Mouse (Mus musculus) lung, embryonic 16.5 days (tissue): Measurements from ENCODE around the gene Ednrb. TPM values are rescaled to one million over a fixed set of nuclear protein-coding genes. Genes with fewer than 3 reads are reported as not detected.
A peak's percentile ranks its signal among the peaks of the same experiment; 100 is the strongest.
"Not testable (repeated sequence)": the region's sequence is repeated elsewhere in the genome, so short reads cannot be mapped to it uniquely, and the experiment has no call there.

Experiments used
- ATAC-seq: fragments of 200-750 bp; cut with Nextera tagmentation; 2 replicates; pipeline ENCODE4 v1.8.0; 2017; ENCODE audit warnings: low read depth, mild to moderate bottlenecking, moderate library complexity
- H3K27ac ChIP-seq: fragments of 300-500 bp; sonication (generic); 2 replicates; pipeline ENCODE4 v1.5.1; 2014; ENCODE audit warnings: mild to moderate bottlenecking, control low read depth, low read length
- H3K27me3 ChIP-seq: fragments of 300-500 bp; sonication (generic); 2 replicates; pipeline ENCODE4 v1.6.1; 2014; ENCODE audit warnings: low read depth, low read length, mixed read lengths; ENCODE audit not compliant: control insufficient read depth, insufficient read depth
- H3K36me3 ChIP-seq: fragments of 300-500 bp; sonication (generic); 2 replicates; pipeline ENCODE4 v1.6.1; 2014; ENCODE audit warnings: low read length; ENCODE audit not compliant: control insufficient read depth, insufficient read depth
- H3K4me1 ChIP-seq: fragments of 300-500 bp; sonication (generic); replicated peaks from 2 replicates; pipeline ENCODE4 v1.6.1; 2014; ENCODE audit warnings: low read length, mixed read lengths; ENCODE audit not compliant: control insufficient read depth, insufficient read depth
- H3K4me2 ChIP-seq: fragments of 300-500 bp; sonication (generic); 2 replicates; pipeline ENCODE4 v1.6.1; 2014; ENCODE audit warnings: low read depth, low read length, control low read depth
- H3K4me3 ChIP-seq: fragments of 300-500 bp; sonication (generic); 2 replicates; pipeline ENCODE4 v1.5.1; 2014; ENCODE audit warnings: mild to moderate bottlenecking, low read length, control low read depth
- H3K9ac ChIP-seq: fragments of 300-500 bp; sonication (generic); 2 replicates; pipeline ENCODE4 v1.6.1; 2014; ENCODE audit warnings: low read length, control low read depth
- H3K9me3 ChIP-seq: fragments of 300-500 bp; sonication (generic); 2 replicates; pipeline ENCODE4 v1.6.1; 2016; ENCODE audit warnings: low read length; ENCODE audit not compliant: control insufficient read depth
- WGBS: fragments of 180-500 bp; shearing (Covaris S2); extraction: QIAGEN DNeasy Blood & Tissue Kit; methylation state at CpG from one replicate; pipeline ENCODE4 v1.1.7; 2014; 5-methylcytosine and 5-hydroxymethylcytosine counted together
- polyA plus RNA-seq: library from polyadenylated mRNA; unstranded; fragments of >200 nt; fragmentation: Nextera tagmentation; extraction: Ambion mirVana; gene quantifications from 2 replicates; pipeline ENCODE4 v1.2.1, GENCODE M21; 2015

The Ednrb gene
- polyA plus RNA-seq, 1 experiment from 2014 or later, result 172 TPM

- H3K9me3 ChIP-seq, H3K27ac ChIP-seq, H3K36me3 ChIP-seq, H3K9ac ChIP-seq, ATAC-seq, H3K4me1 ChIP-seq, H3K4me3 ChIP-seq, H3K27me3 ChIP-seq, H3K4me2 ChIP-seq: not testable (repeated sequence)
- WGBS, result 93% methylated on average over 6 of the region's 6 CpGs
These were observed 63.9 kb downstream of the Ednrb start for GRCm38 (mm10) chr14:103780336-103780735.

- H3K27me3 ChIP-seq, result no peaks in the 10 kb centered on the region
- peaks cover 6% of the 10 kb centered on the region for H3K4me1 ChIP-seq
- no peak overlapping the region for H3K9ac ChIP-seq
- WGBS, result 52% methylated on average over 6 of the region's 6 CpGs
- H3K27ac ChIP-seq, result no peak overlapping the region
- H3K4me2 ChIP-seq, result no peak overlapping the region
- H3K36me3 ChIP-seq, result no peaks in the 10 kb centered on the region
- no peak overlapping the region for H3K4me3 ChIP-seq
- H3K9me3 ChIP-seq, result no peaks in the 10 kb centered on the region
- no peak for ATAC-seq
These were observed 64.9 kb downstream of the Ednrb start for GRCm38 (mm10) chr14:103779276-103779675.

GRCm38 (mm10) chr14:103778533-103779151 lies 65.6 kb downstream of the Ednrb start:
- Histone ChIP-seq H3K4me3 (peak overlapping the region; percentile 41), H3K27ac (peak overlapping the region; percentile 43; the same call in 1 of the 2 replicates), H3K36me3 (no peaks in the 10 kb centered on the region), H3K4me1 (peaks cover 6% of the 10 kb centered on the region), H3K4me2 (peak overlapping the region; percentile 62), H3K9me3 (no peaks in the 10 kb centered on the region), H3K27me3 (no peaks in the 10 kb centered on the region), H3K9ac (peak overlapping the region; percentile 54)
- peak; percentile 62 for ATAC-seq
- WGBS, result 26% methylated on average over 13 of the region's 13 CpGs

GRCm38 (mm10) chr14:103778009-103778431 lies 66.2 kb downstream of the Ednrb start:
- ATAC-seq, result peak; percentile 34
- Histone ChIP-seq H3K4me1 (peaks cover 6% of the 10 kb centered on the region), H3K27ac (peak overlapping the region; percentile 43; the same call in 1 of the 2 replicates), H3K36me3 (no peaks in the 10 kb centered on the region), H3K9ac (peak overlapping the region; percentile 54), H3K4me3 (peak overlapping the region; percentile 41), H3K4me2 (peak overlapping the region; percentile 62), H3K27me3 (no peaks in the 10 kb centered on the region), H3K9me3 (no peaks in the 10 kb centered on the region)
- 12% methylated on average over 12 of the region's 12 CpGs for WGBS

GRCm38 (mm10) chr14:103777386-103777785 lies 66.8 kb downstream of the Ednrb start:
- no peaks in the 10 kb centered on the region for H3K9me3 ChIP-seq
- no peak overlapping the region for H3K4me3 ChIP-seq
- H3K36me3 ChIP-seq, result no peaks in the 10 kb centered on the region
- H3K9ac ChIP-seq, result no peak overlapping the region
- WGBS, result 58% methylated on average over 4 of the region's 4 CpGs
- no peak for ATAC-seq
- H3K4me2 ChIP-seq, result no peak overlapping the region
- H3K27ac ChIP-seq, result no peak overlapping the region
- no peaks in the 10 kb centered on the region for H3K27me3 ChIP-seq
- H3K4me1 ChIP-seq, result peaks cover 6% of the 10 kb centered on the region

- Histone ChIP-seq H3K36me3 (no peaks in the 10 kb centered on the region), H3K27ac (no peak overlapping the region), H3K9me3 (no peaks in the 10 kb centered on the region), H3K4me1 (no peaks in the 10 kb centered on the region), H3K27me3 (no peaks in the 10 kb centered on the region), H3K4me2 (no peak overlapping the region), H3K9ac (no peak overlapping the region), H3K4me3 (no peak overlapping the region)
- no peak for ATAC-seq
- WGBS, result 61% methylated on average over 9 of the region's 9 CpGs
These were observed 74.6 kb downstream of the Ednrb start for GRCm38 (mm10) chr14:103769319-103770245.

- Histone ChIP-seq H3K9me3 (no peaks in the 10 kb centered on the region), H3K4me2 (no peak overlapping the region), H3K36me3 (no peaks in the 10 kb centered on the region), H3K4me1 (no peaks in the 10 kb centered on the region), H3K27me3 (no peaks in the 10 kb centered on the region), H3K9ac (no peak overlapping the region), H3K27ac (no peak overlapping the region), H3K4me3 (no peak overlapping the region)
- ATAC-seq, result no peak
- 53% methylated on average over 6 of the region's 6 CpGs for WGBS
These were observed 76.7 kb downstream of the Ednrb start for GRCm38 (mm10) chr14:103767488-103767887.

Other genes with a start within 250 kb of the Ednrb start
- 0.58 and 0.89 TPM in 2 replicates for gene Slain1, start 194.2 kb downstream of the Ednrb start, polyA plus RNA-seq